Mouse (Mus musculus) skeletal muscle tissue, postnatal 0 days (tissue): ENCODE results near the gene Strada. TPM values are rescaled to one million over a fixed set of nuclear protein-coding genes. Genes with fewer than 3 reads are reported as not detected.

ENCODE experiments used
- polyA plus RNA-seq: library from polyadenylated mRNA; unstranded; fragments of >200 nt; fragmentation: Nextera tagmentation; extraction: Ambion mirVana; gene quantifications from 2 replicates; pipeline ENCODE4 v1.2.1, GENCODE M21; 2015

Gene Strada
- polyA plus RNA-seq, result 22.1 and 25.0 TPM in 2 replicates

GRCm38 (mm10) chr11:106202123-106202465 is at the start of gene Strada:
Strada (minus strand) TSS chr11:106202168.

GRCm38 (mm10) chr11:106216730-106217490 is 14.9 kb upstream of the Strada start, which contains the start of gene Ddx42:
Ddx42 (plus strand) TSS chr11:106216926.

GRCm38 (mm10) chr11:106215927-106216729 is 14.2 kb upstream of the Strada start, which contains the start of gene Ccdc47:
Ccdc47 (minus strand) TSS chr11:106216344.

GRCm38 (mm10) chr11:106160841-106161721 is 40.9 kb downstream of the Strada start, which contains the start of the genes Gm10840 and Limd2:
Gm10840 (plus strand) TSS chr11:106160850.
Limd2 (minus strand) TSS chr11:106160860.

Other genes starting within 250 kb of the Strada start
- gene Cyb561, start 248.8 kb downstream of the Strada start, polyA plus RNA-seq, result 4.3 and 4.8 TPM in 2 replicates
- gene Ace, start 234.2 kb downstream of the Strada start, polyA plus RNA-seq, result 4.0 and 4.3 TPM in 2 replicates
- gene Ace3, start 207.5 kb downstream of the Strada start, polyA plus RNA-seq, result not detected in 2 replicates
- gene Kcnh6, start 194.0 kb downstream of the Strada start, polyA plus RNA-seq, result 0.07 and 0.09 TPM in 2 replicates
- gene Dcaf7, start 165.3 kb downstream of the Strada start, polyA plus RNA-seq, result 27.0 and 28.4 TPM in 2 replicates
- gene Taco1, start 136.1 kb downstream of the Strada start, polyA plus RNA-seq, result 10.9 and 11.8 TPM in 2 replicates
- gene Map3k3, start 117.6 kb downstream of the Strada start, polyA plus RNA-seq, result 13.3 and 14.6 TPM in 2 replicates
- not detected in 2 replicates for gene Gm10840, start 41.3 kb downstream of the Strada start, polyA plus RNA-seq
- gene Limd2, start 41.3 kb downstream of the Strada start, polyA plus RNA-seq, result 48.7 and 60.5 TPM in 2 replicates
- 71.4 and 81.6 TPM in 2 replicates for gene Ccdc47, start 14.2 kb upstream of the Strada start, polyA plus RNA-seq
- 29.4 and 30.6 TPM in 2 replicates for gene Ddx42, start 14.8 kb upstream of the Strada start, polyA plus RNA-seq
- 24.9 and 26.6 TPM in 2 replicates for gene Ftsj3, start 53.9 kb upstream of the Strada start, polyA plus RNA-seq
- gene Psmc5, start 54.0 kb upstream of the Strada start, polyA plus RNA-seq, result 204 and 231 TPM in 2 replicates
- gene Smarcd2, start 70.8 kb upstream of the Strada start, polyA plus RNA-seq, result 23.1 and 28.6 TPM in 2 replicates
- 0.06 TPM in 2 replicates for gene Tcam1, start 74.5 kb upstream of the Strada start, polyA plus RNA-seq
- not detected in 2 replicates for gene Gh, start 99.7 kb upstream of the Strada start, polyA plus RNA-seq
- 1.7 TPM in 2 replicates for gene Cd79b, start 112.6 kb upstream of the Strada start, polyA plus RNA-seq
- gene Scn4a, start 151.1 kb upstream of the Strada start, polyA plus RNA-seq, result 10.9 and 17.9 TPM in 2 replicates
- 3.1 and 3.5 TPM in 2 replicates for gene Prr29, start 163.3 kb upstream of the Strada start, polyA plus RNA-seq
- gene Icam2, start 185.9 kb upstream of the Strada start, polyA plus RNA-seq, result 30.6 and 33.8 TPM in 2 replicates